Mouse (Mus musculus) layer of hippocampus, adult 2 months (tissue): ENCODE results near the gene Inpp4b. TPM values are rescaled to one million over a fixed set of nuclear protein-coding genes. Genes with fewer than 3 reads are reported as not detected.

Experiments
- DNase-seq, 2 experiments: peaks; one replicate each; pipeline ENCODE4 v3.0.0; 2022; ENCODE audit warnings: low spot score in 2 of 2
- H3K27ac ChIP-seq: fragments of 200-600 bp; 2 replicates; pipeline ENCODE4 v1.8.1; 2022
- H3K4me3 ChIP-seq: fragments of 200-600 bp; 2 replicates; pipeline ENCODE4 v1.8.1; 2022; ENCODE audit warnings: mild to moderate bottlenecking
- CTCF ChIP-seq: fragments of 200-600 bp; conservative IDR thresholded peaks from 2 replicates; pipeline ENCODE4 v1.8.1; 2022; ENCODE audit warnings: antibody characterized with exemption, mild to moderate bottlenecking, moderate library complexity
- total RNA-seq, 2 experiments: library from RNA; stranded (reverse); gene quantifications; 2 replicates each; pipeline ENCODE4 v1.2.3; 2021

Inpp4b gene
- total RNA-seq, 2 experiments from 2014 or later = 11.7 to 11.8 TPM

GRCm38 (mm10) chr8:81374877-81375475, 32.6 kb downstream of the Inpp4b start:
- H3K4me3 ChIP-seq = no peak overlapping the region
- TF ChIP-seq CTCF = no peak
- DNase-seq = no peak
- no peak overlapping the region for H3K27ac ChIP-seq

- no peak for DNase-seq
- Histone ChIP-seq H3K27ac (no peak overlapping the region), H3K4me3 (no peak overlapping the region)
- no peak for TF ChIP-seq CTCF
Observed at GRCm38 (mm10) chr8:81388953-81389352, 46.6 kb downstream of the Inpp4b start.

GRCm38 (mm10) chr8:81399071-81399470, 56.7 kb downstream of the Inpp4b start:
- no peak for DNase-seq
- no peak overlapping the region for H3K4me3 ChIP-seq
- H3K27ac ChIP-seq = no peak overlapping the region
- no peak for TF ChIP-seq CTCF

DNA sequence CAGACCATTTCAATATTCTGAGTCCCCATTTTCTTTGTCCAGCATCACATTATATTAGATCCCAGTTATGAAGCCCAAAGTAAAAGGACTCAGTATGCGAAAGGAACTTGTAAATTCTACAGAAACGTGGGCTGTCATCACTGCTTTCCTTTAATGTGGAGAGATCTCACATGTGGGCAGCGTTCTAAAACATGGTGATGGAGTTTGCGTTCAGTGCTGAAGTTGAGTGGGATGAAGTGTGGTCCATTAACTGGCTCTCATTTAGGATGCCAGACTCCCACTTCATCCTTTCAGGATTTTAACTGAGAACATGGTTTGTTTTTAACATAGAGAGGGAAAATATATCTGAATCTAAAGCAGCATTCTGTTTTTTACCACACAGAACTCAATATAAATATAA, 57.1 kb downstream of the Inpp4b start:
- Histone ChIP-seq H3K27ac (no peak overlapping the region), H3K4me3 (no peak overlapping the region)
- DNase-seq = no peak
- TF ChIP-seq CTCF = no peak

DNA sequence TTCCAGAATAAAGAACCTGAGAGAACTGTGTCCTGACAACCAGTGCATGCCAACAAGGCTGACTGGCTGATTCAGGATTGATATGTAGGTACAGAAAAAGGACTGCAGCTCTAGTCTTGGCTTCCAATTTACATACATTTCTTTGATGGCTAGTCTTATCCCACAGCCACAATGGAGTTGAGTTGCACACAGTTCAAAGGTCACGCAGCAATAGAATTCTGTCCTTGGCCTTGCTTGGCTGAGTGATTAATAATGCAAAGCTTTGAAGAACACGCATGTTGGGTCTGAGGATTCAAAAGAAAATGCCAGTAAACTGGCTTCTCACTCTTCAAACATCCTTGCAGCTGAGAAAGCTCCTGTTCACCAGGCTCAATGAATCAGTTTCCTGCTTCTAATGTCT, 70.4 kb downstream of the Inpp4b start:
- no peak for DNase-seq

GRCm38 (mm10) chr8:81443957-81444356, 101.6 kb downstream of the Inpp4b start:
- Histone ChIP-seq H3K27ac (no peak overlapping the region), H3K4me3 (no peak overlapping the region)
- DNase-seq = no peak
- no peak for TF ChIP-seq CTCF

More for the DNA sequence above, 70.4 kb downstream of the Inpp4b start:
- no peak for TF ChIP-seq CTCF
- H3K4me3 ChIP-seq = no peak overlapping the region
- no peak overlapping the region for H3K27ac ChIP-seq

GRCm38 (mm10) chr8:81449798-81450197, 107.4 kb downstream of the Inpp4b start:
- TF ChIP-seq CTCF = no peak
- no peak for DNase-seq
- H3K27ac ChIP-seq = no peak overlapping the region

DNA sequence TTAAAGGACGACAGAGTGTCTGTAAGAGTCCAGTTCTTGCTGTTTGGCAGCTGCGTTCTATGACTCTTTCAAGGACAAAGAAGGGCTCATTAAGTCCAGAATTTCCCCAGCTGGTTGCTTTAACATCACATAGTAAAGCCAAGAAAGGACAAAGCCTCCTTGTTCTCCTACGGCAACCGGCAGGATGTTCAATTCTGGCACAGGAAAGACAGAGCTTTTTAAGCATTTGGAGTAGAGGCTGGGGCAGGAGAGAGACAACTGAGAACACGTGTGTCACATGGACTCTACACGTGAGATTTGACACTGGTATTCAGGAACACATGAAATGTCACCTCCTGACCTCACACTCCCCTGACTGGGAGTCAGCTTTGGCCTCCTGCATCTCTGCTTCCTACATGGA, 109.7 kb downstream of the Inpp4b start:
- TF ChIP-seq CTCF = no peak
- H3K27ac ChIP-seq = no peak overlapping the region
- H3K4me3 ChIP-seq = no peak overlapping the region
- peak in 1 of 2 experiments; percentile 1 for DNase-seq

More at GRCm38 (mm10) chr8:81449798-81450197, 107.4 kb downstream of the Inpp4b start:
- H3K4me3 ChIP-seq = no peak overlapping the region

DNA sequence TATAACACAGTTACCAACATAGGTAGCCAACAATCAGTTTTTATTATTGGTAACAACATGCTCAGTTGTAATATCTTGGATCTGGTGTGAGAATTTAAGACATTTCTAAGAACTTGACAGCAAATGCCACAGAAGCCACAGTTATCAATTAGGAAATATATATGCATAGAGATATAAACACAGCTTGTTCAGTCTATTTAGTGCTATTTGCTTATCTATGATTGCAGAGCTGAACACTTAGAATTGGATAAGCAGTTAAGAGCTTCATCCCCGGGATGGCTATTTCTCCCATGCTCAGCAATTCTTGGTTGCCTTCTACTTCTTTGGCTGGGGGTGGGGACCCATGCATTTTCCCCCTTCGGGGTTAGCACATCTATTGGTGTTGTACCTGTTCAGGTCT, 112.5 kb downstream of the Inpp4b start:
- no peak for TF ChIP-seq CTCF
- Histone ChIP-seq H3K27ac (no peak overlapping the region), H3K4me3 (no peak overlapping the region)
- no peak for DNase-seq

DNA sequence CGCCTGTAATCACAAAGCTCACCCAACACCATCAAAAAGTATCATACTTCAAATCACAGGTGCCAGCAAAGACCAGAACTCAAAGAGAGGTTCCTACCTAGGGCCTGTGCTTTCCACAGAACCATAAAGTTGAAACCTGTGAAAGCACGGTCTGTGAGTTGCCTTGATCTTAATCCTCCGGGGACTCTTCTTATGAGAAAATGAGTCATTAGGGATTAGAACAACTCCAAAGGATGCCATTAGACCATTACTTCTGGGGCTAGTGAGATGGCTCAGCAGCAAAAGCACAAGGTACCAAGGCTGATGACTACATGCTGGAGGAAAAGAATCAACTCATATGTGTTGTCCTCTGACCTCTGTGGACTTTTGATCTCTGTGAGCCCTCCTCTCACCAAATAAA, 121.4 kb downstream of the Inpp4b start:
- H3K27ac ChIP-seq = no peak overlapping the region
- TF ChIP-seq CTCF = no peak
- no peak overlapping the region for H3K4me3 ChIP-seq
- DNase-seq = no peak

DNA sequence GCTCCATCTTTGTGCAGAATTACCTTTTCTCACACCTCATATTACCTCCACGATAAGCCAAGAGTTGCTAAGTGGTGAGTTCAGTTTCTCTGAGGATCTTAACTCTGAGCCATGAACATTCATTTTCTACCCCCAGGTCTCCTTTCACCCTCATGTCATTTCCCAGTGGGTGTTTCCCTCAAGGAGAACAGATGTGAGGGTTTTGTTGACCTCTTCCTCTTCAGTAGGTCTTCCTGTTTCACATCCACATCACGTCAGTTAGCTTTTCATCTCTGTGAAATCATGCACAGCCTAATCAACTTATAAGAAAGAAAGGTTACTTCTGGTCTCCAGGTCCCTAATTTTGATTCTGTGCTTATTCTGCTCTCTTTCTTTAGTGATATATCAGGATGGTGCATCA, 124.4 kb downstream of the Inpp4b start:
- TF ChIP-seq CTCF = no peak
- no peak overlapping the region for H3K4me3 ChIP-seq
- no peak for DNase-seq
- no peak overlapping the region for H3K27ac ChIP-seq

GRCm38 (mm10) chr8:81478674-81479073, 136.3 kb downstream of the Inpp4b start:
- H3K27ac ChIP-seq = no peak overlapping the region
- peak in 1 of 2 experiments; percentile 32 for DNase-seq
- peak; percentile 87 for TF ChIP-seq CTCF
- no peak overlapping the region for H3K4me3 ChIP-seq

- TF ChIP-seq CTCF = peak; percentile 56
- H3K4me3 ChIP-seq = no peak overlapping the region
- DNase-seq = no peak
- no peak overlapping the region for H3K27ac ChIP-seq
Observed at GRCm38 (mm10) chr8:81483834-81484233, 141.5 kb downstream of the Inpp4b start.

- DNase-seq = no peak
- no peak for TF ChIP-seq CTCF
Observed at GRCm38 (mm10) chr8:81485626-81486025, 143.3 kb downstream of the Inpp4b start.

More at GRCm38 (mm10) chr8:81485626-81486025, 143.3 kb downstream of the Inpp4b start:
- H3K27ac ChIP-seq = no peak overlapping the region
- no peak overlapping the region for H3K4me3 ChIP-seq
